Mouse (Mus musculus) myocyte (in vitro differentiated cells): ENCODE measurements around the gene Slc25a39. TPM values are rescaled to one million over a fixed set of nuclear protein-coding genes. Genes with fewer than 3 reads are reported as not detected.

Source experiments
- H3K27me3 ChIP-seq: one replicate; pipeline ENCODE4 v1.6.1; 2011; ENCODE audit not compliant: control insufficient read depth, insufficient read depth, insufficient read length
- H3K36me3 ChIP-seq: one replicate; pipeline ENCODE4 v1.6.1; 2011; ENCODE audit not compliant: control insufficient read depth, insufficient read depth
- H3K4me2 ChIP-seq: one replicate; pipeline ENCODE4 v1.6.1; 2011; ENCODE audit warnings: low read depth, control low read depth
- H3K4me3 ChIP-seq: one replicate; pipeline ENCODE4 v1.5.1; 2011; ENCODE audit warnings: mild to moderate bottlenecking, control low read depth, moderate library complexity
- H3K79me2 ChIP-seq: one replicate; pipeline ENCODE4 v1.6.1; 2011; ENCODE audit not compliant: control insufficient read depth, insufficient read depth
- H3ac ChIP-seq: one replicate; pipeline ENCODE4 v1.6.1; 2011; ENCODE audit not compliant: control insufficient read depth, insufficient read length
- CEBPB ChIP-seq: IDR thresholded peaks from 2 replicates; pipeline ENCODE4 v1.6.1; 2011; ENCODE audit warnings: mild to moderate bottlenecking, moderate library complexity; ENCODE audit not compliant: poor library complexity, insufficient read depth, severe bottlenecking
- E2F4 ChIP-seq: IDR thresholded peaks from one replicate; pipeline ENCODE4 v1.6.1; 2011; ENCODE audit warnings: mild to moderate bottlenecking, control low read depth, moderate library complexity; ENCODE audit not compliant: insufficient read depth
- MAX ChIP-seq: IDR thresholded peaks from one replicate; pipeline ENCODE4 v1.6.1; 2011; ENCODE audit warnings: low read depth, mild to moderate bottlenecking, control low read depth
- MYOD1 ChIP-seq, 3 experiments: IDR thresholded peaks; one replicate each; pipeline ENCODE4 v1.6.1; 2011; ENCODE audit warnings: control low read depth in 2 of 3, low read depth in 2 of 3, mild to moderate bottlenecking in 2 of 3, moderate library complexity in 1 of 3; ENCODE audit not compliant: insufficient read length in 2 of 3, control insufficient read depth in 1 of 3
- MYOG ChIP-seq, 3 experiments: IDR thresholded peaks; one replicate each; pipeline ENCODE4 v1.6.1; 2011; ENCODE audit warnings: control low read depth in 2 of 3, low read depth in 2 of 3, mild to moderate bottlenecking in 2 of 3; ENCODE audit not compliant: insufficient read length in 2 of 3, control insufficient read depth in 1 of 3, insufficient read depth in 1 of 3
- POLR2A ChIP-seq: IDR thresholded peaks from one replicate; pipeline ENCODE4 v1.6.1; 2011; ENCODE audit warnings: low read depth, mild to moderate bottlenecking, control low read depth, moderate library complexity; ENCODE audit not compliant: insufficient read length
- POLR2AphosphoS2 ChIP-seq: IDR thresholded peaks from one replicate; pipeline ENCODE4 v1.6.1; 2011; ENCODE audit warnings: low read depth, control low read depth; ENCODE audit not compliant: insufficient read length
- REST ChIP-seq: IDR thresholded peaks from one replicate; pipeline ENCODE4 v1.6.1; 2011; ENCODE audit warnings: mild to moderate bottlenecking, control low read depth, moderate library complexity; ENCODE audit not compliant: insufficient read depth, insufficient read length
- SRF ChIP-seq: IDR thresholded peaks from one replicate; pipeline ENCODE4 v1.6.1; 2011; ENCODE audit warnings: low read depth; ENCODE audit not compliant: control insufficient read depth, insufficient read length
- TCF12 ChIP-seq: IDR thresholded peaks from one replicate; pipeline ENCODE4 v1.6.1; 2011; ENCODE audit warnings: mild to moderate bottlenecking, control low read depth; ENCODE audit not compliant: poor library complexity, insufficient read depth, severe bottlenecking
- TCF3 ChIP-seq: IDR thresholded peaks from one replicate; pipeline ENCODE4 v1.6.1; 2011; ENCODE audit warnings: low read depth, control low read depth; ENCODE audit not compliant: insufficient read length
- USF1 ChIP-seq: IDR thresholded peaks from one replicate; pipeline ENCODE4 v1.6.1; 2011; ENCODE audit warnings: low read depth, mild to moderate bottlenecking, control low read depth, moderate library complexity
- polyA plus RNA-seq: library from polyadenylated mRNA; unstranded; fragments of >200 nt; fragmentation: generic; extraction: Trizol; gene quantifications from one replicate; pipeline ENCODE4 v1.2.1, GENCODE M21; 2012; ENCODE audit warnings: missing spikeins

Slc25a39 gene
- polyA plus RNA-seq, 1 experiment: 274 TPM

DNA sequence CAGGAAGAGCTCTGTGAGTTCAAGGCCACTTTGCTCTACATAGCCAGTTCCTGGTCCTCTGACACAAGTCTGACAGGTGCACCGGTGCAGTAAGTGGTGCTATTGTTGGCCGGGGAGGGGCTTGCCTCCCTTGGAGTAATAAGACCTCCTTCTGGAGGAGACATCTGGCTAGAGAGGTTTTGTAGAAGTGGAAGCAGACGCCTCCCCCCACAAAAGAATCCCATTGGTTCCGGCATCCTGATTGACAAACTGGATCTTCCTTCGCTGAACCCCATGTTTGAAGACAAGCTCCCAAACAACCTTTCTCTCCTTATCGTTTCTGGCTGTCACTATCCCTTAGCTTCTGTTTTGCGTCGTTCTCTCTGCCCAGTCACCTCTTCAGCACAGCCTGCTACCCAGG, 40.6 kb upstream of the Slc25a39 start:
- Histone ChIP-seq H3K4me2 (peak overlapping the region; percentile 77), H3ac (no peak overlapping the region), H3K4me3 (no peak overlapping the region), H3K27me3 (peaks cover 13% of the 10 kb centered on the region), H3K79me2 (no peaks in the 10 kb centered on the region), H3K36me3 (no peaks in the 10 kb centered on the region)
- TF ChIP-seq TCF3 (no peak), MYOG (IDR thresholded peaks at IDR 0.05; ENCODE audit: control insufficient read depth in 1 of 3, insufficient read depth in 1 of 3, insufficient read length in 2 of 3, low read depth in 2 of 3) (peak in 1 of 3 experiments; percentile 36), MYOD1 (IDR thresholded peaks at IDR 0.05; ENCODE audit: control insufficient read depth in 1 of 3, insufficient read length in 2 of 3, low read depth in 2 of 3) (peak in 2 of 3 experiments; percentile 22 to 67)

DNA sequence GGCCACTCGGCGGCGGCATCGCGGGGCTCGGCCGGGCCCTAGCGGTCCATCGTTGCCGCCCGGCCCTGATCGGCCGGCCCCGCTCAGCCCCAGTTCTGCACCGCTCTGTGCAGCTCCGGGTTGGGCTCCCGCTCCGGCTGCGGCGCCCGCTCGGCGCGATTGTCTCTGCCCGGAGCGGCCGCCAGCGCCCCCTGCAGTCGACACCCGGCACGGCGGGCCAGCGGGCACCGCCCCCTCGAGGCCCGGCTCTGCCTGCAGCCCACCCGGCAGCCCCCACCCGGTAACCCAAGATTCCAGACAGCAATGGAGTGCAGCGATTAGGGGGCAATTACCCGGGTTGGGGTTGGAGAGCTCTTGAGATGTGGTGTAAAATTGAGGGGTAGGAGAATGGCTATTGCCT, 39.8 kb upstream of the Slc25a39 start, which contains the start of gene Fam171a2:
Gene Fam171a2 (minus strand): TSS at position 186 of the 400 bp plus-strand sequence.
- Histone ChIP-seq H3K36me3 (no peaks in the 10 kb centered on the region), H3K4me3 (peak within 1 kb of the TSS; percentile 72), H3K4me2 (peak within 1 kb of the TSS; percentile 77), H3ac (peak within 1 kb of the TSS; percentile 66), H3K79me2 (no peaks in the 10 kb centered on the region), H3K27me3 (peaks cover 10% of the 10 kb centered on the region)
- no peak for TF ChIP-seq E2F4
- TF ChIP-seq POLR2AphosphoS2: peak; percentile 79
- peak; percentile 75 for TF ChIP-seq POLR2A
- TF ChIP-seq MYOG (IDR thresholded peaks at IDR 0.05; ENCODE audit: control insufficient read depth in 1 of 3, insufficient read depth in 1 of 3, insufficient read length in 2 of 3, low read depth in 2 of 3): peak in 1 of 3 experiments; percentile 6
- TF ChIP-seq USF1: no peak

GRCm38 (mm10) chr11:102446581-102447461, 39.1 kb upstream of the Slc25a39 start:
- peak overlapping the region; percentile 72 for H3K4me3 ChIP-seq
- H3K27me3 ChIP-seq: peaks cover 10% of the 10 kb centered on the region
- TF ChIP-seq SRF: no peak
- no peak for TF ChIP-seq TCF12
- TF ChIP-seq POLR2A: peak; percentile 80
- TF ChIP-seq E2F4: no peak
- no peak for TF ChIP-seq REST
- no peak for TF ChIP-seq MAX
- TF ChIP-seq CEBPB: no peak
- TF ChIP-seq USF1: no peak
- TF ChIP-seq POLR2AphosphoS2: peak; percentile 69
- peak; percentile 57 to 91 (median 82) for TF ChIP-seq MYOG (IDR thresholded peaks at IDR 0.05; ENCODE audit: control insufficient read depth in 1 of 3, insufficient read depth in 1 of 3, insufficient read length in 2 of 3, low read depth in 2 of 3)
- peak; percentile 44 for TF ChIP-seq TCF3
- TF ChIP-seq MYOD1 (IDR thresholded peaks at IDR 0.05; ENCODE audit: control insufficient read depth in 1 of 3, insufficient read length in 2 of 3, low read depth in 2 of 3): peak in 2 of 3 experiments; percentile 89 to 94
- H3ac ChIP-seq: peak overlapping the region; percentile 66
- H3K4me2 ChIP-seq: peak overlapping the region; percentile 77
- H3K36me3 ChIP-seq: no peaks in the 10 kb centered on the region
- H3K79me2 ChIP-seq: no peaks in the 10 kb centered on the region

DNA sequence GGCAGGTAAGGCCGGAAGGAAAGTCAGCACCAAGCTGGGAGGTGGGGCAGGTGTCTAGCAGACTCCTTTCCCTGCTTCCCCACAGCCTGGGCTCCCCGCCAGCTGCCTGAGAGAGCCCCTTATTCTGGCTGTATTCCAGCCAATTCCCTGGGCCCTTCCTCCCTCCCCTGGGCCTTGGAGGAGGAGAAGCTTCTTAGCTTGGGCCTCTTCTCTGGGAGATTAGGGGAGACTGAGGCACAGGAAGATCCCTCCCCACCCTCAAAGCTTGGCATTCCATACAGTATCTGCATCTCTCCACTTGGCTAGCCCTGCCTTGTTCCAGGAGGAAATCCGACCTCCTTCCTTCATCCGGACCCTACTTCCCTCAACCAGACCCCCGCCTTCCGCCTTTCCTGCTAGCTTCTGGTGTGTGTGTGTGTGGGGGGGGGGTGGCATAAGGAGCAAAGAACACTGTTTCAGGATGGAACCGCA, 38.2 kb upstream of the Slc25a39 start:
- Histone ChIP-seq H3ac (peak overlapping the region; percentile 66), H3K36me3 (no peaks in the 10 kb centered on the region), H3K27me3 (peaks cover 10% of the 10 kb centered on the region), H3K4me2 (peak overlapping the region; percentile 77), H3K4me3 (peak overlapping the region; percentile 72), H3K79me2 (no peaks in the 10 kb centered on the region)
- TF ChIP-seq CEBPB (no peak), MYOD1 (IDR thresholded peaks at IDR 0.05; ENCODE audit: control insufficient read depth in 1 of 3, insufficient read length in 2 of 3, low read depth in 2 of 3) (peak in 1 of 3 experiments; percentile 20), E2F4 (no peak), POLR2A (peak; percentile 46), REST (no peak), USF1 (no peak)

- Histone ChIP-seq H3K4me3 (peak overlapping the region; percentile 72), H3K27me3 (peaks cover 10% of the 10 kb centered on the region), H3K4me2 (peak overlapping the region; percentile 77), H3ac (no peak overlapping the region), H3K36me3 (no peaks in the 10 kb centered on the region), H3K79me2 (no peaks in the 10 kb centered on the region)
- TF ChIP-seq USF1 (no peak), MYOD1 (IDR thresholded peaks at IDR 0.05; ENCODE audit: control insufficient read depth in 1 of 3, insufficient read length in 2 of 3, low read depth in 2 of 3) (peak; percentile 70 to 92 (median 74)), MYOG (IDR thresholded peaks at IDR 0.05; ENCODE audit: control insufficient read depth in 1 of 3, insufficient read depth in 1 of 3, insufficient read length in 2 of 3, low read depth in 2 of 3) (peak; percentile 58 to 87 (median 76)), TCF12 (peak; percentile 41)
These were observed 37.6 kb upstream of the Slc25a39 start for GRCm38 (mm10) chr11:102445264-102445890.
